Mouse (Mus musculus): ENCODE data around the gene Esp24. TPM values are rescaled to one million over a fixed set of nuclear protein-coding genes. Genes with fewer than 3 reads are reported as not detected.
"Not testable (repeated sequence)": the region's sequence is repeated elsewhere in the genome, so short reads cannot be mapped to it uniquely, and the experiment has no call there.

Esp24 gene
- total RNA-seq (2014; fragmentation: Nextera tagmentation) (not detected in 2 replicates), total RNA-seq (2017) (not detected in 2 replicates)

GRCm38 (mm10) chr17:39036395-39036794 is at the start of gene Esp24:
Gene Esp24 (plus strand): TSS chr17:39036695.
- not testable (repeated sequence) for ATAC-seq (replicated peaks; ENCODE audit: poor library complexity, severe bottlenecking)

GRCm38 (mm10) chr17:39009846-39010245 is 26.6 kb upstream of the Esp24 start:
- no peak for ATAC-seq (replicated peaks; ENCODE audit: poor library complexity, severe bottlenecking)

GRCm38 (mm10) chr17:39010675-39011638 is 25.5 kb upstream of the Esp24 start:
- no peak for ATAC-seq (replicated peaks; ENCODE audit: poor library complexity, severe bottlenecking)

- ATAC-seq (replicated peaks; ENCODE audit: poor library complexity, severe bottlenecking) = no peak
Measured at GRCm38 (mm10) chr17:39017184-39017583, 19.3 kb upstream of the Esp24 start.

- ATAC-seq (replicated peaks; ENCODE audit: poor library complexity, severe bottlenecking) = no peak
Measured at GRCm38 (mm10) chr17:39043241-39043640, 6.7 kb downstream of the Esp24 start, which contains the start of gene Gm21903. Gene Gm21903 (minus strand): TSS chr17:39043341.

- no peak for ATAC-seq (replicated peaks; ENCODE audit: poor library complexity, severe bottlenecking)
Measured at GRCm38 (mm10) chr17:39063641-39064040, 27.1 kb downstream of the Esp24 start.

- no peak for ATAC-seq (replicated peaks; ENCODE audit: poor library complexity, severe bottlenecking)
Measured at GRCm38 (mm10) chr17:39076937-39077336, 40.4 kb downstream of the Esp24 start, which contains the start of gene Esp23. Gene Esp23 (minus strand): TSS chr17:39077037.

Other genes starting within 250 kb of the Esp24 start
- gene Gm21903, start 6.6 kb downstream of the Esp24 start, total RNA-seq (2014; fragmentation: Nextera tagmentation) = not detected in 2 replicates
- gene Gm21903, start 6.6 kb downstream of the Esp24 start, total RNA-seq (2017) = not detected in 2 replicates
- gene Esp23, start 40.3 kb downstream of the Esp24 start, total RNA-seq (2014; fragmentation: Nextera tagmentation) = not detected in 2 replicates
- gene Esp23, start 40.3 kb downstream of the Esp24 start, total RNA-seq (2017) = not detected in 2 replicates
- not detected in 2 replicates for gene Esp22, start 58.6 kb downstream of the Esp24 start, total RNA-seq (2014; fragmentation: Nextera tagmentation)
- gene Esp22, start 58.6 kb downstream of the Esp24 start, total RNA-seq (2017) = not detected in 2 replicates